Comparison of ENCODE assay signal across 16 mouse cellular contexts in genomic region chr5:149002803-149003115, GRCm38 (mm10). TPM values are rescaled to one million over a fixed set of nuclear protein-coding genes. Genes with fewer than 3 reads are reported as not detected.
DNase-seq lines count a peak whose midpoint lies in the region; ATAC-seq and TF ChIP-seq lines count a peak whose summit lies in the region.
"Had no signal": no experiment of that assay in that cellular context is flagged by ENCODE, and none has a peak within 500 bp of the region (broad histone marks: within the 10 kb centered on the region; RNA-seq: fewer than 3 reads in every experiment).

No protein-coding gene starts in this region.

- ATAC-seq in lung, embryonic 14.5 days (ENCODE audit: insufficient read depth), result no peak
- ATAC-seq in intestine, embryonic 15.5 days, result no peak
- no peak for ATAC-seq in limb, embryonic 11.5 days (ENCODE audit: insufficient number of reproducible peaks, low FRiP score, low TSS enrichment, low read depth)
- ATAC-seq in stomach, postnatal 0 days (ENCODE audit: low FRiP score, low TSS enrichment), result no peak
- ATAC-seq: forebrain, embryonic 15.5 days had no signal

- 0 out of 2 replicates have a peak overlapping the region, but pooled peaks have one; percentile 15 for H3K4me2 ChIP-seq in lung, embryonic 14.5 days
- H3K4me2 ChIP-seq in intestine, embryonic 15.5 days (replicated peaks), result peak overlapping the region; percentile 28
- no peak overlapping the region for H3K4me2 ChIP-seq in limb, embryonic 11.5 days (ENCODE audit: low read depth, severe bottlenecking)
- H3K4me2 ChIP-seq in stomach, postnatal 0 days (replicated peaks; ENCODE audit: low read depth), result no peak overlapping the region
- H3K4me2 ChIP-seq: forebrain, embryonic 15.5 days; neural tube, embryonic 13.5 days had no signal

- no peak for TF ChIP-seq POLR2A in lung, adult 2 months (IDR thresholded peaks at IDR 0.05; ENCODE audit: borderline replicate concordance, extremely low read depth, low read depth, low read length)

- no peak for TF ChIP-seq EP300 in stomach, postnatal 0 days (optimal IDR thresholded peaks at IDR 0.05)

- peaks cover 12% of the 10 kb centered on the region; the same call in 1 of the 2 replicates for H3K4me1 ChIP-seq in lung, embryonic 14.5 days (ENCODE audit: insufficient read depth)
- H3K4me1 ChIP-seq in lung, adult 2 months (ENCODE audit: control insufficient read depth, insufficient read depth, low read length), result peaks cover 6% of the 10 kb centered on the region; the same call in 1 of the 2 replicates
- H3K4me1 ChIP-seq in intestine, embryonic 15.5 days (replicated peaks), result peaks cover 22% of the 10 kb centered on the region; the same call in 1 of the 2 replicates
- peaks cover 23% of the 10 kb centered on the region for H3K4me1 ChIP-seq in limb, embryonic 11.5 days (ENCODE audit: control insufficient read depth, insufficient read depth, low read length)
- 0 out of 2 replicates have a peak, but pooled peaks cover 5% of the 10 kb centered on the region for H3K4me1 ChIP-seq in stomach, postnatal 0 days (replicated peaks; ENCODE audit: control insufficient read depth, insufficient read depth)
- peaks cover 46% of the 10 kb centered on the region for H3K4me1 ChIP-seq in heart, embryonic 10.5 days

- TF ChIP-seq CTCF in lung, embryonic 14.5 days (IDR thresholded peaks at IDR 0.05; ENCODE audit: low read depth), result no peak
- no peak for TF ChIP-seq CTCF in lung, adult 2 months (IDR thresholded peaks at IDR 0.05; ENCODE audit: insufficient read depth, low read length)
- no peak for TF ChIP-seq CTCF in stomach, postnatal 0 days (IDR thresholded peaks at IDR 0.05; ENCODE audit: low read depth)

- DNase-seq in lung, embryonic 14.5 days, result no peak
- no peak for DNase-seq in lung, adult 2 months
- peak; percentile 41 for DNase-seq in limb, embryonic 11.5 days (ENCODE audit: low spot score)
- DNase-seq in stomach, postnatal 0 days (ENCODE audit: low spot score), result no peak
- no peak for DNase-seq in cerebellum, adult 18-20 months
- DNase-seq in heart, embryonic 10.5 days (ENCODE audit: low spot score), result no peak
- DNase-seq: adrenal gland, postnatal 14 days; cerebellum, adult 2 months; gastrocnemius, postnatal 36 days; lung, postnatal 14 days; midbrain, embryonic 14.5 days; thymus, postnatal 4 days had no signal

- 0 out of 2 replicates have a peak overlapping the region, but pooled peaks have one; percentile 56 for H3K27ac ChIP-seq in lung, embryonic 14.5 days (ENCODE audit: low read depth)
- H3K27ac ChIP-seq in intestine, embryonic 15.5 days, result 0 out of 2 replicates have a peak overlapping the region, but pooled peaks have one; percentile 13
- H3K27ac ChIP-seq in limb, embryonic 11.5 days (replicated peaks; ENCODE audit: low read depth, low read length), result peak overlapping the region; percentile 23
- H3K27ac ChIP-seq in stomach, postnatal 0 days (replicated peaks), result peak overlapping the region; percentile 79
- no peak overlapping the region for H3K27ac ChIP-seq in heart, embryonic 10.5 days
- H3K27ac ChIP-seq: forebrain, embryonic 15.5 days; neural tube, embryonic 13.5 days had no signal

- H3K36me3 ChIP-seq in lung, embryonic 14.5 days (ENCODE audit: insufficient read depth), result no peaks in the 10 kb centered on the region
- H3K36me3 ChIP-seq in intestine, embryonic 15.5 days, result no peaks in the 10 kb centered on the region
- no peaks in the 10 kb centered on the region for H3K36me3 ChIP-seq in limb, embryonic 11.5 days (ENCODE audit: control insufficient read depth, insufficient read depth, low read length)
- H3K36me3 ChIP-seq in stomach, postnatal 0 days (ENCODE audit: control insufficient read depth, insufficient read depth, low read length), result no peaks in the 10 kb centered on the region
- H3K36me3 ChIP-seq in heart, embryonic 10.5 days, result no peaks in the 10 kb centered on the region
- H3K36me3 ChIP-seq: forebrain, embryonic 15.5 days; neural tube, embryonic 13.5 days had no signal

- no peaks in the 10 kb centered on the region for H3K27me3 ChIP-seq in lung, embryonic 14.5 days (ENCODE audit: insufficient read depth, low read length)
- no peaks in the 10 kb centered on the region for H3K27me3 ChIP-seq in intestine, embryonic 15.5 days (replicated peaks)
- H3K27me3 ChIP-seq in limb, embryonic 11.5 days (ENCODE audit: control insufficient read depth, insufficient read depth, low read length), result no peaks in the 10 kb centered on the region
- no peaks in the 10 kb centered on the region for H3K27me3 ChIP-seq in stomach, postnatal 0 days (ENCODE audit: control insufficient read depth, insufficient read depth, low read length)
- no peaks in the 10 kb centered on the region for H3K27me3 ChIP-seq in heart, embryonic 10.5 days (ENCODE audit: insufficient read depth, poor library complexity, severe bottlenecking)
- H3K27me3 ChIP-seq: forebrain, embryonic 15.5 days; neural tube, embryonic 13.5 days had no signal

- no peaks in the 10 kb centered on the region for H3K9me3 ChIP-seq in lung, embryonic 14.5 days (ENCODE audit: low read depth, low read length)
- no peaks in the 10 kb centered on the region for H3K9me3 ChIP-seq in intestine, embryonic 15.5 days
- H3K9me3 ChIP-seq in limb, embryonic 11.5 days (ENCODE audit: control insufficient read depth, low read length), result no peaks in the 10 kb centered on the region
- no peaks in the 10 kb centered on the region for H3K9me3 ChIP-seq in stomach, postnatal 0 days (ENCODE audit: control insufficient read depth, low read length)
- no peaks in the 10 kb centered on the region for H3K9me3 ChIP-seq in heart, embryonic 10.5 days
- H3K9me3 ChIP-seq: forebrain, embryonic 15.5 days; neural tube, embryonic 13.5 days had no signal

- H3K9ac ChIP-seq in lung, embryonic 14.5 days, result no peak overlapping the region
- no peak overlapping the region for H3K9ac ChIP-seq in intestine, embryonic 15.5 days
- H3K9ac ChIP-seq in limb, embryonic 11.5 days (ENCODE audit: low read length), result no peak overlapping the region
- no peak overlapping the region for H3K9ac ChIP-seq in stomach, postnatal 0 days (ENCODE audit: low read length)
- H3K9ac ChIP-seq: forebrain, embryonic 15.5 days; neural tube, embryonic 13.5 days had no signal

- no peak overlapping the region for H3K4me3 ChIP-seq in lung, embryonic 14.5 days (ENCODE audit: low read depth, low read length)
- H3K4me3 ChIP-seq in lung, adult 2 months (replicated peaks; ENCODE audit: extremely low read depth, low read depth, low read length), result no peak overlapping the region
- H3K4me3 ChIP-seq in intestine, embryonic 15.5 days (replicated peaks), result no peak overlapping the region
- H3K4me3 ChIP-seq in limb, embryonic 11.5 days (ENCODE audit: low read depth, low read length), result no peak overlapping the region
- no peak overlapping the region for H3K4me3 ChIP-seq in stomach, postnatal 0 days (ENCODE audit: low read depth, low read length)
- no peak overlapping the region for H3K4me3 ChIP-seq in heart, embryonic 10.5 days
- H3K4me3 ChIP-seq: forebrain, embryonic 15.5 days; neural tube, embryonic 13.5 days had no signal

- WGBS in lung, embryonic 14.5 days, result 62% methylated on average over 6 of the region's 6 CpGs
- WGBS in lung, adult 2 months, result 61% methylated on average over 6 of the region's 6 CpGs
- 65% methylated on average over 6 of the region's 6 CpGs for WGBS in intestine, embryonic 15.5 days
- WGBS in limb, embryonic 11.5 days, result 63% methylated on average over 6 of the region's 6 CpGs
- 62% methylated on average over 6 of the region's 6 CpGs for WGBS in stomach, postnatal 0 days
- 59% methylated on average over 6 of the region's 6 CpGs for WGBS in heart, embryonic 10.5 days

RNA-seq across cellular contexts. Expression of gene Gm42791, which starts 7.8 kb away (rescaled TPM):
- polyA plus RNA-seq in lung, embryonic 14.5 days (2014; fragmentation: Nextera tagmentation; extraction: Ambion mirVana), result 0.58 and 1.2 TPM in 2 replicates
- not detected in 2 replicates for polyA plus RNA-seq in lung, adult 2 months (2012; rRNA removed)
- 0.57 and 2.3 TPM in 2 replicates for polyA plus RNA-seq in intestine, embryonic 15.5 days (2015; fragmentation: Nextera tagmentation; extraction: Ambion mirVana)
- 1.9 TPM in 1 of 2 replicates, not detected in the other for polyA plus RNA-seq in limb, embryonic 11.5 days (2014; fragmentation: Nextera tagmentation; extraction: Ambion mirVana)
- 0.99 TPM in 1 of 2 replicates, not detected in the other for polyA plus RNA-seq in stomach, postnatal 0 days (2015; fragmentation: Nextera tagmentation; extraction: Ambion mirVana)
- polyA plus RNA-seq in heart, embryonic 10.5 days (2016; fragmentation: Nextera tagmentation; extraction: Ambion mirVana), result 0.57 and 2.6 TPM in 2 replicates
- polyA plus RNA-seq: cerebellum, adult 2 months; heart, embryonic 16.5 days; midbrain, embryonic 14.5 days had no signal

Comparison
In these comparisons a context has a peak if more than half of its experiments do, and no peak if none do; other contexts are left out.
1. H3K4me2 ChIP-seq: peak in lung, embryonic 14.5 days (single experiment) and intestine, embryonic 15.5 days (single experiment); none in limb, embryonic 11.5 days (single experiment) and stomach, postnatal 0 days (single experiment).